Mouse (Mus musculus) embryonic facial prominence, embryonic 15.5 days (tissue): ENCODE measurements around the gene Gadd45a. TPM values are rescaled to one million over a fixed set of nuclear protein-coding genes. Genes with fewer than 3 reads are reported as not detected.

Experiments used
- ATAC-seq: fragments of 200-750 bp; cut with Nextera tagmentation; 2 replicates; pipeline ENCODE4 v1.8.0; 2017; ENCODE audit warnings: low read depth, moderate TSS enrichment; ENCODE audit not compliant: insufficient number of reproducible peaks, low FRiP score, low TSS enrichment
- H3K27ac ChIP-seq: fragments of 300-500 bp; sonication (generic); replicated peaks from 2 replicates; pipeline ENCODE4 v1.5.1; 2015; ENCODE audit warnings: mild to moderate bottlenecking, inconsistent platforms
- H3K27me3 ChIP-seq: fragments of 300-500 bp; sonication (generic); 2 replicates; pipeline ENCODE4 v1.6.1; 2015; ENCODE audit warnings: inconsistent platforms
- H3K36me3 ChIP-seq: fragments of 300-500 bp; sonication (generic); 2 replicates; pipeline ENCODE4 v1.6.1; 2015; ENCODE audit warnings: mild to moderate bottlenecking, inconsistent platforms
- H3K4me1 ChIP-seq: fragments of 300-500 bp; sonication (generic); 2 replicates; pipeline ENCODE4 v1.6.1; 2015; ENCODE audit warnings: inconsistent platforms
- H3K4me2 ChIP-seq: fragments of 300-500 bp; sonication (generic); replicated peaks from 2 replicates; pipeline ENCODE4 v1.6.1; 2015; ENCODE audit warnings: mild to moderate bottlenecking, inconsistent platforms
- H3K4me3 ChIP-seq: fragments of 300-500 bp; sonication (generic); replicated peaks from 2 replicates; pipeline ENCODE4 v1.5.1; 2015; ENCODE audit warnings: mild to moderate bottlenecking, inconsistent platforms
- H3K9ac ChIP-seq: fragments of 300-500 bp; sonication (generic); 2 replicates; pipeline ENCODE4 v1.6.1; 2015; ENCODE audit warnings: inconsistent platforms
- H3K9me3 ChIP-seq: fragments of 300-500 bp; sonication (generic); replicated peaks from 2 replicates; pipeline ENCODE4 v1.6.1; 2016; ENCODE audit warnings: inconsistent platforms
- WGBS: fragments of 180-500 bp; shearing (Covaris S2); methylation state at CpG from one replicate; pipeline ENCODE4 v1.1.7; 2015; 5-methylcytosine and 5-hydroxymethylcytosine counted together
- polyA plus RNA-seq: library from polyadenylated mRNA; unstranded; fragments of >200 nt; fragmentation: Nextera tagmentation; extraction: Ambion mirVana; gene quantifications from 2 replicates; pipeline ENCODE4 v1.2.1, GENCODE M21; 2015

Gadd45a gene
- polyA plus RNA-seq, 1 experiment from 2014 or later: 18.5 TPM

DNA sequence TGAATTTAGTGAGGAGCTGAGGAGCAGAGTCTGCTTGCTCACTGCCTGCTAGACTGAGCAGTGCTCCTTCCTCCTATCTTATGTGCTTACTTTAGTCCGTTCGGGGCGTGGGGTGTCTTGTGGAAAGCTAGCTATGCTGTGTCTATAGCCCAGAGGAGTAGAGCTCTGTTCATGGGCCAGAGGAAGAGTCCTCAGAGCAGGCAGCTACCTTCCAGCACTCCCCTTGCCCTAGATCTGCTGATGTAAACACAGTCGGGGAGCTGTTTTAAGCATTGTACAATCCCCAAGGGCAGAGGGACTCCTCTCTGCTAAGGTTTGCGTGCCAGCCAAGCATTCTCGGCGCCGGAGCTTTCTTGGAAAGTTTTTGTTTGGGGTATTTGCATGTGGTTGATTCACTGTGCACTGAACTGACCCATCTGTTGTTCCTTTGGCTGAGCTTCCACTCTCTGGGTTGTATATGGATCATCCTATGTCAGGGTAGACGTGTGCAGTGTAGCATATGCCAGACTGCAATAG is 32.6 kb upstream of the Gadd45a start:
- no peak overlapping the region for H3K4me2 ChIP-seq

DNA sequence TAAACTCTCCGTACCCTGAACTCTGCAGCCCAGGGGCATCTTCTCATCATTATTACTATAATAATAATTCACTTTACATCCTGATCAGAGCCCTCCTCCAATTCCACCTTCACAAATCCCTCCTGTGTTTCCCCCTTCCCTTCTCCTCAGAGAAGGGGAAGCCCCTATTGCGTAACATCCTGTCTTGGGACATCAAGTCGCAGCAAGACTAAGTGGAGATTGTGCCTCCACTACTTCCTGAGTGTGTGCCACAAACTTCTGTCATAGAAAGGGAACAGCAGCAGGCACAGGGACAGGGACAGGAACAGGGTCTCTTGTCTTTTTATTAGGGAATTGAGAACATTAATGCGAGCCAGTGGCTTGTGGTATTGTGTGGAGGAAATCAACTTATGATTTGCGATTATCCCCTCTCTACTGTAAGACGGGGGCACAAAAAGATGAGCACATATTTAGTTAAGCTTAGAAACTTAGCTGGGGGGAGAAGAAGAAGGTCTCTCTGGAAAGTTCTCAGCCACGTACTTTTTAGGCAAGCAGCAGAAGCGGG is 32.0 kb upstream of the Gadd45a start:
- Histone ChIP-seq H3K4me1 (peaks cover 15% of the 10 kb centered on the region), H3K27me3 (no peaks in the 10 kb centered on the region), H3K36me3 (no peaks in the 10 kb centered on the region), H3K9ac (no peak overlapping the region), H3K27ac (no peak overlapping the region), H3K4me3 (no peak overlapping the region), H3K9me3 (no peaks in the 10 kb centered on the region), H3K4me2 (no peak overlapping the region)
- ATAC-seq: no peak
- WGBS: 69% methylated on average over 8 of the region's 8 CpGs

More for the DNA sequence above, 32.6 kb upstream of the Gadd45a start:
- no peak for ATAC-seq
- 33% methylated on average over 9 of the region's 9 CpGs for WGBS
- H3K27ac ChIP-seq: no peak overlapping the region
- no peaks in the 10 kb centered on the region for H3K27me3 ChIP-seq
- no peak overlapping the region for H3K4me3 ChIP-seq
- H3K9ac ChIP-seq: no peak overlapping the region
- peaks cover 15% of the 10 kb centered on the region for H3K4me1 ChIP-seq
- H3K9me3 ChIP-seq: no peaks in the 10 kb centered on the region
- H3K36me3 ChIP-seq: no peaks in the 10 kb centered on the region

DNA sequence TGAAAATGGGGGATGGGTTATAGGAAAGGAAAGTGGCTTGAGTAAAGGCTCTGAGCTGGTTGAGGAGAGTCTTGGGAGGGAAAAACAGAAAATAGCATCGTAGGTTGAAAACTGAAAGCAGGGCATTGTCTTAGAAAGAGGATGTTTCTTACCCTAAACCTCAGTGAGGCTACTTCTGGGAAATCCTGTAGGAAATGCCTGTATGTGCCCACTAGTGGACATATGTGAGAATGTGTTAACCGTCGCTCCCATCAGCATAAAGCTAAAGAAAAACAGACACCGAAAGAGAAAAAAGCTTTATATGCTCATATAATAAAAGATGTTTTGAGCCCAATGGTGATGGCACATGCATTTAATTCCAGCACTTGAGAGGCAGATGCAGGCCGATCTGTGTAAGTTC is 22.8 kb upstream of the Gadd45a start:
- H3K4me1 ChIP-seq: no peaks in the 10 kb centered on the region
- no peak overlapping the region for H3K9ac ChIP-seq
- H3K4me3 ChIP-seq: no peak overlapping the region
- no peak overlapping the region for H3K4me2 ChIP-seq
- H3K9me3 ChIP-seq: no peaks in the 10 kb centered on the region
- H3K27ac ChIP-seq: no peak overlapping the region
- H3K36me3 ChIP-seq: no peaks in the 10 kb centered on the region
- 82% methylated on average over 5 of the region's 5 CpGs for WGBS
- H3K27me3 ChIP-seq: no peaks in the 10 kb centered on the region
- ATAC-seq: no peak

DNA sequence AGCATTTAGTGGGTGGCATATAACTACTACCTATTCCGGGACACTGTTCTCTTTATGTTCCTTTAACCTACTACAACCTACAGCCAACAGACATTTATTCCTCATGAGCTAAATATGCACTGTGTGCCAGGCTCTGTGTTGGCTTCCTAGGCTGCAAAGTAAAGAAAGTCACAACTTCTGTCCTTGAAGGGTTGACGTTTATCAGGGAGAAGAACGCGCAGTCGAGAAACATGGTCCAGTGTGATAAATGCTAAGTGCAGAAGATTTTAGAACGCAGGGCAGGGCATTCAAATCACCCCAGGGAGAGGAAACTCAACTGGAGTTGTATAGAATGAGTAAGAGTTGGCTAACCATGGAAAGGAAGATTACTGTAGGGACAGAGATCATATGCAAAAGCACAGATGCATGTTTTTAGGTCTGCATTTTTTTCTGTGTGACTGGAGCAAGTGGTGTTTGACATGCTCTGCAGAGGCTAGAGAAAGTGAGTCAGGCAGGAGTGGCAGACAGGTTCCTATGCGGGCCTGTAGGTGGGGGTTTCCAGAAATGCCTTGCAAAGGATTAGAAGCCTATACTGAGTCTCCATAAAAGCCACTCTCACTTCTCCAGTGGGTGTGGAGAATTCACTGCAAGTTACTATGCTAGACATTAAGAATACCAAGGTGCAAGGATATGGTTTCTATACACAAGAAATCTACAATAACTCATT is 20.9 kb upstream of the Gadd45a start:
- Histone ChIP-seq H3K4me1 (no peaks in the 10 kb centered on the region), H3K9ac (no peak overlapping the region), H3K4me3 (no peak overlapping the region), H3K27ac (no peak overlapping the region), H3K4me2 (no peak overlapping the region), H3K36me3 (no peaks in the 10 kb centered on the region), H3K27me3 (no peaks in the 10 kb centered on the region), H3K9me3 (no peaks in the 10 kb centered on the region)
- WGBS: 81% methylated on average over 7 of the region's 7 CpGs
- no peak for ATAC-seq

GRCm38 (mm10) chr6:67057574-67057973 is 20.3 kb upstream of the Gadd45a start:
- no peak for ATAC-seq
- Histone ChIP-seq H3K36me3 (no peaks in the 10 kb centered on the region), H3K9me3 (no peaks in the 10 kb centered on the region), H3K27me3 (no peaks in the 10 kb centered on the region), H3K4me3 (no peak overlapping the region), H3K27ac (no peak overlapping the region), H3K4me2 (no peak overlapping the region), H3K4me1 (no peaks in the 10 kb centered on the region), H3K9ac (no peak overlapping the region)
- WGBS: 75% methylated on average over 5 of the region's 5 CpGs

DNA sequence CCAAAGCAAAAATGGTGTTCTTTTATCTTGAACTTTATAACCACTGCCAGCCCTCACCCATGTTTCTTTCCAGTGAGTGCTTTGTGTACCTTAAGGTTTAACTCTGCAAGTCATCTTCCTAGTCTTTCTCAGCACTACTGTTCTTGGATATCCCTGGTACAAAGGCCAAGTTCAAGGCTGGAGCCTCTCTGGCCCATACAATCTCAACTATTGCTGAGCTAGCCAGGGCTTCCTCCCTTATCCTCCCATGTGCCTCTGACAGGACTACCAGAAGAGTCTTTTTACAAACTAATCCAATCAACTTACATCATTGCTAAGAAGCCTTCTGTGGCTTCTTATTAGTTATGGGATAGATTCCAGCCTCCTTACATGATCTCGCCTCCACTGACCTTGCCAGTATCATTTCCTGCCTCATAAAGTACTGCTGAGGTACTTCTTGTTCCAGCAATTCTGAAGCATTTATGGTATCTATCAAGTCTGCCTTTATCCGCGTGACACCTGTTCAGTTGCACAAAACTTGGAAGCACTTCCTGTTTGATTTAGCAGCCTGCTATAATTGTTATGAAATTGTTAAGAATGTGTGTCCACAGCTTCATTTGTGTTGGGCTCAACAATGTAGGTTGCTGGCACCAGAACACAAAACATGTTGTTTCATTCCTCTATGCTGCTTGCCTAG is 19.8 kb upstream of the Gadd45a start:
- H3K4me2 ChIP-seq: no peak overlapping the region
- H3K4me3 ChIP-seq: no peak overlapping the region
- no peaks in the 10 kb centered on the region for H3K4me1 ChIP-seq
- H3K9me3 ChIP-seq: no peaks in the 10 kb centered on the region
- no peaks in the 10 kb centered on the region for H3K36me3 ChIP-seq
- WGBS: 72% methylated on average over 3 of the region's 3 CpGs
- H3K27me3 ChIP-seq: no peaks in the 10 kb centered on the region
- no peak for ATAC-seq
- H3K27ac ChIP-seq: no peak overlapping the region
- H3K9ac ChIP-seq: no peak overlapping the region

DNA sequence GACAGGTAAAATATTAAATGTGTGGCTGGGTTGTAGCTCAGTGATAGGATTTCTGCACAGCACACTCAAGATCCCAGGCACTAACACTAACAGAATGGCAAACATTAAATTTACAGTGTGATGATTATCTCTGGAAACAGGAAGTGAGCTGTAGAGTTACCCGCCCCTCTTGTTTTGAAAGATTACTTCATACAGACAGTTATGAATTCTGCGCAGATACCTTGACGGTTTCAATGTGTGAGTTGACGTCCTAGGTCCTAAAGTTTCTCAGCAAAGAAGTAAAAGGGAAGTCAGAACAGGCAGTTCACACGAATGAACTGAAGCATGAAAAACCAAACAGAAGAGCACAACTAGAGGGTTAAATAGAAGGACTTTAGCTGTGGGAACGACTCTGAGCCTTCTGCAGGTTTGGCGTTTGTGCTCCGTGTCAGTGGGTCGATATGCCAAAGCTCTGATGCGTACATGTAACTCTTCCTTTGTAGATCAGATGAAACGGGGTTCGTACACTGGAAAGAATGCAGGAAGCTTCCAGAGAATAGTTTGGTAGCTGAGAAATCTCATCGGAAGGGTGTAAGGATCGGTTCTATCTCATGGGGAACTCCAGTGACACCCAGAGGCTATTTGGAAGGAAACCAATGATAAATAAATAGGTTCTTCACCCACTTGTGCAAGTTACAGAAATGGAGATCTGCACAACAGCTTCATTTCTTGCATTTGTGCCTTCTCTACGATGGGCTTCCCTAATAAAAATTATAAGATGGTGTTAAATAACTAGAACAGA is 19.0 kb upstream of the Gadd45a start:
- H3K4me2 ChIP-seq: no peak overlapping the region
- no peak overlapping the region for H3K9ac ChIP-seq
- H3K36me3 ChIP-seq: no peaks in the 10 kb centered on the region
- no peaks in the 10 kb centered on the region for H3K4me1 ChIP-seq
- ATAC-seq: no peak
- H3K27ac ChIP-seq: no peak overlapping the region
- WGBS: 68% methylated on average over 15 of the region's 15 CpGs
- no peaks in the 10 kb centered on the region for H3K27me3 ChIP-seq
- no peaks in the 10 kb centered on the region for H3K9me3 ChIP-seq
- H3K4me3 ChIP-seq: no peak overlapping the region

GRCm38 (mm10) chr6:67050063-67050462 is 12.8 kb upstream of the Gadd45a start:
- peaks cover 9% of the 10 kb centered on the region; the same call in 1 of the 2 replicates for H3K4me1 ChIP-seq
- H3K27me3 ChIP-seq: no peaks in the 10 kb centered on the region
- H3K4me2 ChIP-seq: no peak overlapping the region
- H3K9me3 ChIP-seq: no peaks in the 10 kb centered on the region
- no peak for ATAC-seq
- H3K9ac ChIP-seq: no peak overlapping the region
- H3K27ac ChIP-seq: no peak overlapping the region
- no peak overlapping the region for H3K4me3 ChIP-seq
- WGBS: 33% methylated on average over 1 of the region's 1 CpGs
- no peaks in the 10 kb centered on the region for H3K36me3 ChIP-seq

DNA sequence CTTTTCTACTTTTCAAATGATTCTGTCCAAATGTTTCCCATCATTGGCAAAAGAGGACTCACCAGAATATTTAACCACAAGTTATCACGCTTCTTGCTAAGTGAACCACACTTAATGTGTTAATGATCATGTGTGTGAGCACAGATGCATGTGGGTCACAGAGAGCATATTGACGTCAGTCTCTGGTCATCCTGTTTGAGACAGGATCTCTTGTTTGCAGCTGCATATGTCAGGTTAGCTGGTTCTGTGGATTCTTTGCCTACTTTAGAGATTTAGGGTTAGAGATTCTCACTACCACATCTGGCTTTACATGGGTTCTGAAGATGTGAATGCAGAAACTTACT is 12.4 kb upstream of the Gadd45a start:
- H3K27me3 ChIP-seq: no peaks in the 10 kb centered on the region
- H3K4me2 ChIP-seq: no peak overlapping the region
- H3K9me3 ChIP-seq: no peaks in the 10 kb centered on the region
- H3K4me1 ChIP-seq: peaks cover 9% of the 10 kb centered on the region; the same call in 1 of the 2 replicates
- ATAC-seq: no peak
- H3K9ac ChIP-seq: no peak overlapping the region
- no peak overlapping the region for H3K4me3 ChIP-seq
- no peaks in the 10 kb centered on the region for H3K36me3 ChIP-seq
- 26% methylated on average over 2 of the region's 2 CpGs for WGBS
- no peak overlapping the region; the same call in 1 of the 2 replicates for H3K27ac ChIP-seq

DNA sequence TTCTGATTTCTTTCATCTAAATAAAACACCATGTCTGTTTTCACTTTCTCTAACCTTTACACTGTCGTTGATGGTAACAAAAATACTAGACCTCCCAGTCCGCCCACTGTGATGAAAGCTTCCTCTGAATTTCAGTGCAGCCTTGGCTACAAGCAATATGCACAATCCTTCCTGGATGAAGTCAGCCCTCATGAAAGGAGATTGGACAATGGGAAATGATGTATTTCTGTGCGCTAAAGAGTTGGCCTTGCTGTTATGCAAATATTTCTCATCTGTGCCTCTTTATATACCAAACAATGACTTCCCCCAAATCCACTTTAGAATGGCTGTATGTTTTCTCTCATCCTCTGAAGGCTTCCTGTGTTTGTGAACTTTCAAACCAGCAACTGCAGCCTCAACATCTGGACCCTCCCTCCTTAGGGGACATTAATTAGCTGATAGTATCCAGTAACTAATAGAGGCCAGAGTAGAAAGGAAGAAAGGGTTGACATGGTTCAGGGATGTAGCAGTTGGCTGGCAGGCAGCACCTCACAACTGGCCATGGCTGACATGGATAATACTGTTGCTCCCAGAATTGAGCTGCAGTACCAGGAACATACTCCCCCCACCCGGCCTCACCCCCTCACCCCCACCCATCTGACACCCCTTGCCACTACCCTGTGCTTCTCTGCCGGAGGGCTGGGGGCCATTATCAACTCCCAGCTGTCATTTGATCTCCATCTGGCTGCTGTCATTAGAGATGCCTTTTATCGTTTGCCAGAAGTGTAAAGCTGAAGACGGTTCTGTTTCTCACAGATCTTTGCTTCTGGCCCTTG is 11.8 kb upstream of the Gadd45a start:
- Histone ChIP-seq H3K27me3 (no peaks in the 10 kb centered on the region), H3K4me3 (no peak overlapping the region), H3K9ac (no peak overlapping the region), H3K36me3 (no peaks in the 10 kb centered on the region), H3K4me2 (no peak overlapping the region), H3K9me3 (no peaks in the 10 kb centered on the region), H3K27ac (no peak overlapping the region), H3K4me1 (peaks cover 9% of the 10 kb centered on the region; the same call in 1 of the 2 replicates)
- 21% methylated on average over 7 of the region's 7 CpGs for WGBS
- ATAC-seq: peak; percentile 65; the same call in 1 of the 2 replicates
